Comparison of ENCODE assay signal across 26 mouse cellular contexts in the genomic region with DNA sequence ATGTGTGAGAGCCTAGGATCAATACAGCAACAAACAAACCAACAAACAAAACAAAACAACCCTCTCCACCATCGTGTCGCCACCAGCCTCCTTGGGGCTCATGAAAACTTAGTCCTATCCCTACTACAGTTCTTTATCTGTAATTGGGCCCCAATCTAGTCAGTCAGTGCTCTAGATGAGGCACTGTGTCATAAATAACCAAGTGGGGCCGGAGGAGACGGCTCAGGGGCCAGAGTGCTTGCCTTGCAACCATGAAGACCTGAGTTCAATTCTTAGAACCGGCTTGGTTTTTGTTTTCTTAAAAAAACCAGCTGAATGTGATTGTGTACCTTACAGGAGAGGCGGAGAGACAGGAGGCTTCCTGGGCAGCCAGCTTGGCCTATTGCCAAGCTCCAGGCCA. TPM values are rescaled to one million over a fixed set of nuclear protein-coding genes. Genes with fewer than 3 reads are reported as not detected.
"Had no signal": no experiment of that assay in that cellular context is flagged by ENCODE, and none has a peak within 500 bp of the region (broad histone marks: within the 10 kb centered on the region; RNA-seq: fewer than 3 reads in every experiment).

No protein-coding gene starts in this region.

- H3K36me3 ChIP-seq: intestine, embryonic 15.5 days; lung, embryonic 15.5 days; midbrain, embryonic 12.5 days; midbrain, embryonic 15.5 days; neural tube, embryonic 12.5 days; neural tube, embryonic 15.5 days; stomach, embryonic 15.5 days had no signal

- H3K4me1 ChIP-seq: intestine, embryonic 15.5 days; lung, embryonic 15.5 days; midbrain, embryonic 12.5 days; midbrain, embryonic 15.5 days; neural tube, embryonic 12.5 days; neural tube, embryonic 15.5 days; stomach, embryonic 15.5 days had no signal

- H3K27me3 ChIP-seq: intestine, embryonic 15.5 days; lung, embryonic 15.5 days; midbrain, embryonic 12.5 days; midbrain, embryonic 15.5 days; neural tube, embryonic 12.5 days; neural tube, embryonic 15.5 days; stomach, embryonic 15.5 days had no signal

- H3K9me3 ChIP-seq: intestine, embryonic 15.5 days; lung, embryonic 15.5 days; midbrain, embryonic 12.5 days; midbrain, embryonic 15.5 days; neural tube, embryonic 12.5 days; neural tube, embryonic 15.5 days; stomach, embryonic 15.5 days had no signal

- H3K27ac ChIP-seq: intestine, embryonic 15.5 days; layer of hippocampus, adult 2 months; lung, embryonic 15.5 days; midbrain, embryonic 12.5 days; midbrain, embryonic 15.5 days; neural tube, embryonic 12.5 days; neural tube, embryonic 15.5 days; stomach, embryonic 15.5 days had no signal

- H3K4me3 ChIP-seq: intestine, embryonic 15.5 days; layer of hippocampus, adult 2 months; lung, embryonic 15.5 days; midbrain, embryonic 12.5 days; midbrain, embryonic 15.5 days; neural tube, embryonic 12.5 days; neural tube, embryonic 15.5 days; stomach, embryonic 15.5 days had no signal

- H3K9ac ChIP-seq: intestine, embryonic 15.5 days; lung, embryonic 15.5 days; midbrain, embryonic 12.5 days; midbrain, embryonic 15.5 days; neural tube, embryonic 12.5 days; neural tube, embryonic 15.5 days; stomach, embryonic 15.5 days had no signal

- H3K4me2 ChIP-seq: intestine, embryonic 15.5 days; lung, embryonic 15.5 days; midbrain, embryonic 12.5 days; midbrain, embryonic 15.5 days; neural tube, embryonic 12.5 days; neural tube, embryonic 15.5 days; stomach, embryonic 15.5 days had no signal

- ATAC-seq: intestine, embryonic 15.5 days; midbrain, embryonic 15.5 days had no signal

- DNase-seq: kidney, adult 18-20 months; kidney, adult 9 months; kidney, postnatal 25 days; layer of hippocampus, adult 9-11 months; lung, adult 18-20 months; lung, postnatal 10 days; lung, postnatal 36 days; retina, postnatal 1 day; right cerebral cortex, postnatal 25 days; spleen, adult 18-20 months; thymus, postnatal 25 days had no signal

RNA-seq across cellular contexts. Expression of a gene that starts 3.3 kb away (rescaled TPM):
- total RNA-seq: layer of hippocampus, adult 2 months; layer of hippocampus, postnatal 25 days; left cerebral cortex, adult 18-20 months; left cerebral cortex, postnatal 10 days; left cerebral cortex, postnatal 36 days had no signal
- polyA plus RNA-seq: large intestine, adult 2 months had no signal

RNA-seq across cellular contexts. Expression of a gene that starts 19.3 kb away (rescaled TPM):
- total RNA-seq: layer of hippocampus, adult 2 months; layer of hippocampus, postnatal 25 days; left cerebral cortex, adult 18-20 months; left cerebral cortex, postnatal 10 days; left cerebral cortex, postnatal 36 days had no signal
- polyA plus RNA-seq: intestine, embryonic 15.5 days; kidney, embryonic 16.5 days; limb, embryonic 11.5 days; midbrain, embryonic 12.5 days; midbrain, embryonic 15.5 days; neural tube, embryonic 12.5 days; neural tube, embryonic 15.5 days; stomach, embryonic 15.5 days had no signal
